In genomic region chr5:31136730-31137424, GRCm38 (mm10) we compare ENCODE assay signal across 12 mouse cellular contexts. TPM values are rescaled to one million over a fixed set of nuclear protein-coding genes. Genes with fewer than 3 reads are reported as not detected.
DNase-seq lines count a peak whose midpoint lies in the region; ATAC-seq and TF ChIP-seq lines count a peak whose summit lies in the region.
"Had no signal": no experiment of that assay in that cellular context is flagged by ENCODE, and none has a peak within 500 bp of the region (broad histone marks: within the 10 kb centered on the region; RNA-seq: fewer than 3 reads in every experiment).

No protein-coding gene starts in this region.

- H3K4me2 ChIP-seq in heart, embryonic 15.5 days = peak overlapping the region; percentile 57
- peak overlapping the region; percentile 63 for H3K4me2 ChIP-seq in forebrain, postnatal 0 days (ENCODE audit: low read depth)
- H3K4me2 ChIP-seq in midbrain, embryonic 14.5 days (ENCODE audit: low read length) = peak overlapping the region; percentile 50
- no peak overlapping the region for H3K4me2 ChIP-seq in intestine, embryonic 16.5 days (ENCODE audit: low read depth, low read length)
- H3K4me2 ChIP-seq: liver, embryonic 15.5 days had no signal

- TF ChIP-seq CTCF in cortical plate, adult 2 months (IDR thresholded peaks at IDR 0.05; ENCODE audit: extremely low read depth, insufficient read depth, low read length) = no peak
- no peak; the same call in 1 of the 2 replicates for TF ChIP-seq CTCF in forebrain, postnatal 0 days (IDR thresholded peaks at IDR 0.05; ENCODE audit: low read depth)

- peak overlapping the region; percentile 31 for H3K4me3 ChIP-seq in heart, embryonic 15.5 days
- H3K4me3 ChIP-seq in cortical plate, adult 2 months (ENCODE audit: insufficient read depth, low read length) = peak overlapping the region; percentile 29; the same call in 1 of the 2 replicates
- peak overlapping the region; percentile 33 for H3K4me3 ChIP-seq in forebrain, postnatal 0 days (ENCODE audit: low read depth, low read length)
- H3K4me3 ChIP-seq in midbrain, embryonic 14.5 days (replicated peaks; ENCODE audit: low read depth, low read length) = peak overlapping the region; percentile 26; the same call in 1 of the 2 replicates
- no peak overlapping the region for H3K4me3 ChIP-seq in intestine, embryonic 16.5 days (ENCODE audit: low read length)
- H3K4me3 ChIP-seq: liver, embryonic 15.5 days had no signal

- H3K4me1 ChIP-seq in heart, embryonic 15.5 days (replicated peaks) = peaks cover 25% of the 10 kb centered on the region
- no peaks in the 10 kb centered on the region for H3K4me1 ChIP-seq in cortical plate, adult 2 months (ENCODE audit: control insufficient read depth, insufficient read depth, low read length)
- peaks cover 15% of the 10 kb centered on the region for H3K4me1 ChIP-seq in forebrain, postnatal 0 days (ENCODE audit: insufficient read depth)
- 0 out of 2 replicates have a peak, but pooled peaks cover 2% of the 10 kb centered on the region for H3K4me1 ChIP-seq in midbrain, embryonic 14.5 days (ENCODE audit: control insufficient read depth, insufficient read depth, low read length)
- H3K4me1 ChIP-seq in intestine, embryonic 16.5 days (ENCODE audit: control insufficient read depth, insufficient read depth, low read length) = no peaks in the 10 kb centered on the region; the same call in 1 of the 2 replicates

- no peak overlapping the region for H3K9ac ChIP-seq in heart, embryonic 15.5 days
- H3K9ac ChIP-seq in forebrain, postnatal 0 days = no peak overlapping the region
- no peak overlapping the region for H3K9ac ChIP-seq in midbrain, embryonic 14.5 days (replicated peaks; ENCODE audit: low read length)
- no peak overlapping the region for H3K9ac ChIP-seq in intestine, embryonic 16.5 days (ENCODE audit: low read depth, low read length)
- H3K9ac ChIP-seq: liver, embryonic 15.5 days had no signal

- peaks cover 64% of the 10 kb centered on the region for H3K27me3 ChIP-seq in heart, embryonic 15.5 days
- peaks cover 49% of the 10 kb centered on the region for H3K27me3 ChIP-seq in forebrain, postnatal 0 days (ENCODE audit: insufficient read depth, low read length)
- peaks cover 45% of the 10 kb centered on the region for H3K27me3 ChIP-seq in midbrain, embryonic 14.5 days (ENCODE audit: control insufficient read depth, insufficient read depth, low read length)
- peaks cover 41% of the 10 kb centered on the region for H3K27me3 ChIP-seq in intestine, embryonic 16.5 days (replicated peaks; ENCODE audit: control insufficient read depth, insufficient read depth, low read length)

- intact Hi-C loops in heart, postnatal 36 days (cut with DNase I) = no loop called here

- ATAC-seq in heart, embryonic 15.5 days (replicated peaks; ENCODE audit: insufficient number of reproducible peaks, insufficient read depth, low FRiP score, low read depth) = no peak
- ATAC-seq in forebrain, postnatal 0 days = peak; percentile 6; the same call in 1 of the 2 replicates
- ATAC-seq in midbrain, embryonic 14.5 days (ENCODE audit: low FRiP score, low TSS enrichment) = no peak
- no peak for ATAC-seq in intestine, embryonic 16.5 days
- ATAC-seq in granulocyte monocyte progenitor cell, adult 5-6 weeks (replicated peaks; ENCODE audit: poor library complexity, severe bottlenecking) = no peak
- ATAC-seq in activated CD4-positive, CD25-positive, alpha-beta regulatory T cell, adult 4 months = no peak

- DNase-seq in heart, postnatal 36 days = no peak
- DNase-seq in forebrain, postnatal 0 days = no peak
- peak; percentile 7 for DNase-seq in midbrain, embryonic 14.5 days

- H3K9me3 ChIP-seq in heart, embryonic 15.5 days (replicated peaks) = no peaks in the 10 kb centered on the region
- no peaks in the 10 kb centered on the region for H3K9me3 ChIP-seq in forebrain, postnatal 0 days (ENCODE audit: low read length)
- no peaks in the 10 kb centered on the region for H3K9me3 ChIP-seq in midbrain, embryonic 14.5 days (ENCODE audit: control insufficient read depth, low read length)
- H3K9me3 ChIP-seq in intestine, embryonic 16.5 days (ENCODE audit: control insufficient read depth, low read length) = no peaks in the 10 kb centered on the region
- H3K9me3 ChIP-seq: liver, embryonic 15.5 days had no signal

- peaks cover 4% of the 10 kb centered on the region for H3K36me3 ChIP-seq in heart, embryonic 15.5 days
- peaks cover 5% of the 10 kb centered on the region; the same call in 1 of the 2 replicates for H3K36me3 ChIP-seq in forebrain, postnatal 0 days (ENCODE audit: insufficient read depth)
- H3K36me3 ChIP-seq in midbrain, embryonic 14.5 days (ENCODE audit: control insufficient read depth, insufficient read depth, low read length) = no peaks in the 10 kb centered on the region; the same call in 1 of the 2 replicates
- peaks cover 4% of the 10 kb centered on the region; the same call in 1 of the 2 replicates for H3K36me3 ChIP-seq in intestine, embryonic 16.5 days (ENCODE audit: control insufficient read depth, insufficient read depth, low read length)
- H3K36me3 ChIP-seq: liver, embryonic 15.5 days had no signal

- no peak for TF ChIP-seq POLR2A in cortical plate, adult 2 months (IDR thresholded peaks at IDR 0.05; ENCODE audit: extremely low read depth, insufficient read depth, low read length)

- 2% methylated on average over 33 of the region's 33 CpGs for WGBS in heart, embryonic 15.5 days
- 1% methylated on average over 33 of the region's 33 CpGs for WGBS in forebrain, postnatal 0 days
- WGBS in midbrain, embryonic 14.5 days = 1% methylated on average over 33 of the region's 33 CpGs
- under 1% methylated on average over 33 of the region's 33 CpGs for WGBS in intestine, embryonic 16.5 days

- H3K27ac ChIP-seq in heart, embryonic 15.5 days = no peak overlapping the region
- no peak overlapping the region for H3K27ac ChIP-seq in cortical plate, adult 2 months (ENCODE audit: insufficient read depth, low read length)
- no peak overlapping the region for H3K27ac ChIP-seq in forebrain, postnatal 0 days (ENCODE audit: low read depth, low read length)
- no peak overlapping the region for H3K27ac ChIP-seq in midbrain, embryonic 14.5 days (replicated peaks; ENCODE audit: low read depth, low read length)
- no peak overlapping the region for H3K27ac ChIP-seq in intestine, embryonic 16.5 days (ENCODE audit: low read length)
- H3K27ac ChIP-seq: liver, embryonic 15.5 days had no signal

RNA-seq across cellular contexts. Expression of gene Ucn, which starts 1.8 kb away (rescaled TPM):
- not detected in 2 replicates for polyA plus RNA-seq in heart, embryonic 15.5 days (2015; fragmentation: Nextera tagmentation; extraction: Ambion mirVana)
- not detected for total RNA-seq in heart, postnatal 36 days (2021)
- 0.91 and 0.92 TPM in 2 replicates for polyA plus RNA-seq in cortical plate, adult 2 months (2012; rRNA removed)
- total RNA-seq in forebrain, postnatal 0 days (2014; rRNA removed) = not detected in 2 replicates
- not detected in 2 replicates for polyA plus RNA-seq in forebrain, postnatal 0 days (2015; fragmentation: Nextera tagmentation; extraction: Ambion mirVana)
- polyA plus RNA-seq in midbrain, embryonic 14.5 days (2014; fragmentation: Nextera tagmentation; extraction: Ambion mirVana) = not detected in 2 replicates
- not detected in 2 replicates for polyA plus RNA-seq in intestine, embryonic 16.5 days (2015; fragmentation: Nextera tagmentation; extraction: Ambion mirVana)
- total RNA-seq in granulocyte monocyte progenitor cell, adult 5-6 weeks (2014; fragmentation: Nextera tagmentation) = not detected in 2 replicates
- total RNA-seq in granulocyte monocyte progenitor cell, adult 5-6 weeks (2017) = not detected in 2 replicates
- polyA plus RNA-seq in activated CD4-positive, CD25-positive, alpha-beta regulatory T cell, adult 4 months (2017; shearing (Covaris generic)) = not detected
- total RNA-seq: common myeloid progenitor, adult 5-6 weeks; layer of hippocampus, adult 8-10 months had no signal
- polyA plus RNA-seq: liver, embryonic 15.5 days had no signal

RNA-seq across cellular contexts. Expression of gene Mpv17, which starts 17.2 kb away (rescaled TPM):
- 77.0 and 83.6 TPM in 2 replicates for polyA plus RNA-seq in heart, embryonic 15.5 days (2015; fragmentation: Nextera tagmentation; extraction: Ambion mirVana)
- 10 to 100 TPM; 50.7 to 52.0 TPM for total RNA-seq in heart, postnatal 36 days (2021)
- 96.7 and 102 TPM in 2 replicates for polyA plus RNA-seq in cortical plate, adult 2 months (2012; rRNA removed)
- total RNA-seq in forebrain, postnatal 0 days (2014; rRNA removed) = 40.0 and 51.5 TPM in 2 replicates
- 27.4 and 38.7 TPM in 2 replicates for polyA plus RNA-seq in forebrain, postnatal 0 days (2015; fragmentation: Nextera tagmentation; extraction: Ambion mirVana)
- 49.0 and 49.9 TPM in 2 replicates for polyA plus RNA-seq in midbrain, embryonic 14.5 days (2014; fragmentation: Nextera tagmentation; extraction: Ambion mirVana)
- 80.3 and 84.4 TPM in 2 replicates for polyA plus RNA-seq in intestine, embryonic 16.5 days (2015; fragmentation: Nextera tagmentation; extraction: Ambion mirVana)
- 19.6 and 42.3 TPM in 2 replicates for total RNA-seq in granulocyte monocyte progenitor cell, adult 5-6 weeks (2014; fragmentation: Nextera tagmentation)
- total RNA-seq in granulocyte monocyte progenitor cell, adult 5-6 weeks (2017) = 20.9 and 32.9 TPM in 2 replicates
- polyA plus RNA-seq in activated CD4-positive, CD25-positive, alpha-beta regulatory T cell, adult 4 months (2017; shearing (Covaris generic)) = 10 to 100 TPM; 44.0 to 44.5 TPM

RNA-seq across cellular contexts. Expression of gene Trim54, which starts 20.4 kb away (rescaled TPM):
- polyA plus RNA-seq in heart, embryonic 15.5 days (2015; fragmentation: Nextera tagmentation; extraction: Ambion mirVana) = 8.0 and 9.9 TPM in 2 replicates
- total RNA-seq in heart, postnatal 36 days (2021) = 100 to 1,000 TPM; 249 to 297 TPM
- polyA plus RNA-seq in cortical plate, adult 2 months (2012; rRNA removed) = 0.21 TPM in 1 of 2 replicates, not detected in the other
- not detected in 2 replicates for total RNA-seq in forebrain, postnatal 0 days (2014; rRNA removed)
- not detected in 2 replicates for polyA plus RNA-seq in forebrain, postnatal 0 days (2015; fragmentation: Nextera tagmentation; extraction: Ambion mirVana)
- polyA plus RNA-seq in midbrain, embryonic 14.5 days (2014; fragmentation: Nextera tagmentation; extraction: Ambion mirVana) = not detected in 2 replicates
- not detected in 2 replicates for polyA plus RNA-seq in intestine, embryonic 16.5 days (2015; fragmentation: Nextera tagmentation; extraction: Ambion mirVana)
- not detected in 2 replicates for total RNA-seq in granulocyte monocyte progenitor cell, adult 5-6 weeks (2014; fragmentation: Nextera tagmentation)
- total RNA-seq in granulocyte monocyte progenitor cell, adult 5-6 weeks (2017) = not detected in 2 replicates
- not detected for polyA plus RNA-seq in activated CD4-positive, CD25-positive, alpha-beta regulatory T cell, adult 4 months (2017; shearing (Covaris generic))
- total RNA-seq: common myeloid progenitor, adult 5-6 weeks; layer of hippocampus, adult 8-10 months had no signal

RNA-seq across cellular contexts. Expression of gene Slc30a3, which starts 28.8 kb away (rescaled TPM):
- 0.25 and 0.36 TPM in 2 replicates for polyA plus RNA-seq in heart, embryonic 15.5 days (2015; fragmentation: Nextera tagmentation; extraction: Ambion mirVana)
- total RNA-seq in heart, postnatal 36 days (2021) = not detected
- polyA plus RNA-seq in cortical plate, adult 2 months (2012; rRNA removed) = 185 and 189 TPM in 2 replicates
- total RNA-seq in forebrain, postnatal 0 days (2014; rRNA removed) = 2.5 and 2.8 TPM in 2 replicates
- polyA plus RNA-seq in forebrain, postnatal 0 days (2015; fragmentation: Nextera tagmentation; extraction: Ambion mirVana) = 3.5 and 4.5 TPM in 2 replicates
- polyA plus RNA-seq in midbrain, embryonic 14.5 days (2014; fragmentation: Nextera tagmentation; extraction: Ambion mirVana) = 19.8 and 20.0 TPM in 2 replicates
- polyA plus RNA-seq in intestine, embryonic 16.5 days (2015; fragmentation: Nextera tagmentation; extraction: Ambion mirVana) = 0.12 and 0.15 TPM in 2 replicates
- total RNA-seq in granulocyte monocyte progenitor cell, adult 5-6 weeks (2014; fragmentation: Nextera tagmentation) = not detected in 2 replicates
- total RNA-seq in granulocyte monocyte progenitor cell, adult 5-6 weeks (2017) = not detected in 2 replicates
- polyA plus RNA-seq in activated CD4-positive, CD25-positive, alpha-beta regulatory T cell, adult 4 months (2017; shearing (Covaris generic)) = not detected
- total RNA-seq: common myeloid progenitor, adult 5-6 weeks; gastrocnemius, postnatal 4 days had no signal

RNA-seq across cellular contexts. Expression of gene Dnajc5g, which starts 30.8 kb away (rescaled TPM):
- polyA plus RNA-seq in heart, embryonic 15.5 days (2015; fragmentation: Nextera tagmentation; extraction: Ambion mirVana) = not detected in 2 replicates
- not detected for total RNA-seq in heart, postnatal 36 days (2021)
- not detected in 2 replicates for polyA plus RNA-seq in cortical plate, adult 2 months (2012; rRNA removed)
- total RNA-seq in forebrain, postnatal 0 days (2014; rRNA removed) = not detected in 2 replicates
- polyA plus RNA-seq in forebrain, postnatal 0 days (2015; fragmentation: Nextera tagmentation; extraction: Ambion mirVana) = not detected in 2 replicates
- polyA plus RNA-seq in midbrain, embryonic 14.5 days (2014; fragmentation: Nextera tagmentation; extraction: Ambion mirVana) = not detected in 2 replicates
- polyA plus RNA-seq in intestine, embryonic 16.5 days (2015; fragmentation: Nextera tagmentation; extraction: Ambion mirVana) = not detected in 2 replicates
- not detected in 2 replicates for total RNA-seq in granulocyte monocyte progenitor cell, adult 5-6 weeks (2014; fragmentation: Nextera tagmentation)
- total RNA-seq in granulocyte monocyte progenitor cell, adult 5-6 weeks (2017) = not detected in 2 replicates
- under 1 TPM in 1 of 2 experiments, not detected in 1; 0.28 TPM for polyA plus RNA-seq in activated CD4-positive, CD25-positive, alpha-beta regulatory T cell, adult 4 months (2017; shearing (Covaris generic))
- total RNA-seq: common myeloid progenitor, adult 5-6 weeks; gastrocnemius, postnatal 4 days; layer of hippocampus, adult 8-10 months had no signal
- polyA plus RNA-seq: liver, embryonic 15.5 days had no signal
